Mouse (Mus musculus) ES-Bruce4 (cell line): Measurements from ENCODE around the gene Neurog1. TPM values are rescaled to one million over a fixed set of nuclear protein-coding genes. Genes with fewer than 3 reads are reported as not detected.

Source experiments
- H3K27ac ChIP-seq: 2 replicates; pipeline ENCODE4 v1.5.1; 2012; ENCODE audit warnings: low read length, inconsistent platforms; ENCODE audit not compliant: insufficient read depth
- H3K27me3 ChIP-seq: 2 replicates; pipeline ENCODE4 v1.6.1; 2012; ENCODE audit warnings: mild to moderate bottlenecking, low read length, inconsistent platforms; ENCODE audit not compliant: control insufficient read depth, poor library complexity, insufficient read depth, severe bottlenecking
- H3K36me3 ChIP-seq: 2 replicates; pipeline ENCODE4 v1.6.1; 2012; ENCODE audit warnings: inconsistent platforms, mild to moderate bottlenecking, low read length, moderate library complexity; ENCODE audit not compliant: control insufficient read depth, poor library complexity, insufficient read depth, severe bottlenecking
- H3K4me1 ChIP-seq: one replicate; pipeline ENCODE4 v1.8.1; 2011; ENCODE audit warnings: low read length; ENCODE audit not compliant: control insufficient read depth, insufficient read depth
- H3K4me3 ChIP-seq: 2 replicates; pipeline ENCODE4 v1.5.1; 2011; ENCODE audit warnings: low read depth, mild to moderate bottlenecking, low read length
- H3K9ac ChIP-seq: 2 replicates; pipeline ENCODE4 v1.6.1; 2012; ENCODE audit warnings: low read depth, mild to moderate bottlenecking, inconsistent platforms; ENCODE audit not compliant: poor library complexity, severe bottlenecking
- H3K9me3 ChIP-seq: replicated peaks from 2 replicates; pipeline ENCODE4 v1.6.1; 2012; ENCODE audit warnings: mild to moderate bottlenecking, low read length, inconsistent platforms; ENCODE audit not compliant: control insufficient read depth, poor library complexity, insufficient read depth, severe bottlenecking
- CTCF ChIP-seq: IDR thresholded peaks from one replicate; pipeline ENCODE4 v1.8.1; 2011; ENCODE audit warnings: low read depth, low read length
- EP300 ChIP-seq: IDR thresholded peaks from 2 replicates; pipeline ENCODE4 v1.6.1; 2011; ENCODE audit warnings: low read depth, low read length; ENCODE audit not compliant: insufficient read depth
- POLR2A ChIP-seq: IDR thresholded peaks from one replicate; pipeline ENCODE4 v1.8.1; 2011; ENCODE audit warnings: low read length; ENCODE audit not compliant: insufficient read depth
- polyA plus RNA-seq: library from polyadenylated mRNA; stranded (reverse); fragments of >200 nt; gene quantifications from 2 replicates; pipeline ENCODE4 v1.2.4, GENCODE M21; 2011; ENCODE audit warnings: low read depth; ENCODE audit not compliant: missing spikeins, insufficient read depth, insufficient read length

Gene Neurog1
- polyA plus RNA-seq, 1 experiment: 0.36 TPM

- Histone ChIP-seq H3K9me3 (no peaks in the 10 kb centered on the region), H3K36me3 (no peaks in the 10 kb centered on the region), H3K27ac (no peak overlapping the region), H3K4me1 (peaks cover 9% of the 10 kb centered on the region), H3K9ac (no peak overlapping the region), H3K4me3 (no peak overlapping the region), H3K27me3 (peaks cover 4% of the 10 kb centered on the region; the same call in 1 of the 2 replicates)
- TF ChIP-seq CTCF: no peak
- TF ChIP-seq POLR2A: no peak
- TF ChIP-seq EP300: no peak
Observed at GRCm38 (mm10) chr13:56219254-56219653, 32.7 kb downstream of the Neurog1 start.

DNA sequence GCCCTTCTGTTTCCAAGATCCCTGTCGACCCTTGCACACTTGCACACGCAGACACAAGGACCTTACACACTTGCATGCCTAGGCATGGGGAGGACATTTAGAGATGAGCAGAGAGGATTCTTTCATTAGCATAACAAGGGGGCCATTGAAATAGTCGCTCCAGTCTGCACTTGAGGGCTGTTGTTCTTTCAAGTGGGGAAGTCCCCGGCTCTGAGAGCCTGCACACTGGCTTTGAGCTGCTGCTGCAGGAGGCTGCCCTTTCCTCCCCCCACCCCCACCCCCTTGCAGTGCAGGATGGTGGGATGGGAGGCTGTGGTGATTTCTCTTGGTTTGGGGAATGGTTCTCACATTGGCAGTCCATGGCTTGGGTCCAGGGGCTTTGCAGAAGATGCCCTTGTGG is 35.9 kb downstream of the Neurog1 start:
- Histone ChIP-seq H3K9ac (no peak overlapping the region), H3K9me3 (no peaks in the 10 kb centered on the region), H3K36me3 (no peaks in the 10 kb centered on the region), H3K27ac (no peak overlapping the region), H3K4me3 (no peak overlapping the region), H3K27me3 (no peaks in the 10 kb centered on the region), H3K4me1 (peaks cover 6% of the 10 kb centered on the region)
- no peak for TF ChIP-seq POLR2A
- no peak for TF ChIP-seq CTCF
- peak; percentile 84 for TF ChIP-seq EP300

- no peak overlapping the region for H3K4me3 ChIP-seq
- 0 out of 2 replicates have a peak, but pooled peaks cover 2% of the 10 kb centered on the region for H3K9me3 ChIP-seq
- no peak for TF ChIP-seq POLR2A
- no peak for TF ChIP-seq CTCF
- no peak for TF ChIP-seq EP300
- no peaks in the 10 kb centered on the region for H3K27me3 ChIP-seq
- H3K36me3 ChIP-seq: no peaks in the 10 kb centered on the region
- H3K9ac ChIP-seq: no peak overlapping the region
- no peak overlapping the region for H3K27ac ChIP-seq
- peaks cover 6% of the 10 kb centered on the region for H3K4me1 ChIP-seq
Observed at GRCm38 (mm10) chr13:56214633-56215032, 37.3 kb downstream of the Neurog1 start.

GRCm38 (mm10) chr13:56209067-56209411 is 42.9 kb downstream of the Neurog1 start:
- Histone ChIP-seq H3K4me1 (no peaks in the 10 kb centered on the region), H3K9me3 (0 out of 2 replicates have a peak, but pooled peaks cover 2% of the 10 kb centered on the region), H3K27me3 (no peaks in the 10 kb centered on the region), H3K27ac (no peak overlapping the region), H3K36me3 (no peaks in the 10 kb centered on the region), H3K4me3 (no peak overlapping the region), H3K9ac (peak overlapping the region; percentile 16; the same call in 1 of the 2 replicates)
- TF ChIP-seq POLR2A (no peak), EP300 (no peak), CTCF (no peak)

GRCm38 (mm10) chr13:56208225-56209066 is 43.5 kb downstream of the Neurog1 start:
- no peaks in the 10 kb centered on the region for H3K27me3 ChIP-seq
- H3K4me1 ChIP-seq: no peaks in the 10 kb centered on the region
- TF ChIP-seq POLR2A (no peak), CTCF (no peak), EP300 (no peak)
- peak overlapping the region; percentile 16 for H3K9ac ChIP-seq
- H3K27ac ChIP-seq: no peak overlapping the region
- H3K4me3 ChIP-seq: no peak overlapping the region
- H3K36me3 ChIP-seq: no peaks in the 10 kb centered on the region
- H3K9me3 ChIP-seq: 0 out of 2 replicates have a peak, but pooled peaks cover 2% of the 10 kb centered on the region

Other genes starting within 250 kb of the Neurog1 start
- 222 and 240 TPM in 2 replicates for gene H2afy, start 115.8 kb downstream of the Neurog1 start, polyA plus RNA-seq
- gene Tifab, start 73.3 kb downstream of the Neurog1 start, polyA plus RNA-seq: 0.18 TPM in 1 of 2 replicates, not detected in the other
- 2.3 and 3.3 TPM in 2 replicates for gene Cxcl14, start 44.4 kb upstream of the Neurog1 start, polyA plus RNA-seq
- gene Gm3045, start 174.4 kb upstream of the Neurog1 start, polyA plus RNA-seq: not detected in 2 replicates
- 0.20 and 0.42 TPM in 2 replicates for gene Slc25a48, start 186.2 kb upstream of the Neurog1 start, polyA plus RNA-seq
- not detected in 2 replicates for gene Il9, start 230.1 kb upstream of the Neurog1 start, polyA plus RNA-seq